Mouse (Mus musculus): ENCODE measurements around the gene Ppfia3. TPM values are rescaled to one million over a fixed set of nuclear protein-coding genes. Genes with fewer than 3 reads are reported as not detected.
"Not testable (repeated sequence)": the region's sequence is repeated elsewhere in the genome, so short reads cannot be mapped to it uniquely, and the experiment has no call there.

Gene Ppfia3
- total RNA-seq, 2 experiments from 2014 or later = 0.08 to 0.10 TPM

DNA sequence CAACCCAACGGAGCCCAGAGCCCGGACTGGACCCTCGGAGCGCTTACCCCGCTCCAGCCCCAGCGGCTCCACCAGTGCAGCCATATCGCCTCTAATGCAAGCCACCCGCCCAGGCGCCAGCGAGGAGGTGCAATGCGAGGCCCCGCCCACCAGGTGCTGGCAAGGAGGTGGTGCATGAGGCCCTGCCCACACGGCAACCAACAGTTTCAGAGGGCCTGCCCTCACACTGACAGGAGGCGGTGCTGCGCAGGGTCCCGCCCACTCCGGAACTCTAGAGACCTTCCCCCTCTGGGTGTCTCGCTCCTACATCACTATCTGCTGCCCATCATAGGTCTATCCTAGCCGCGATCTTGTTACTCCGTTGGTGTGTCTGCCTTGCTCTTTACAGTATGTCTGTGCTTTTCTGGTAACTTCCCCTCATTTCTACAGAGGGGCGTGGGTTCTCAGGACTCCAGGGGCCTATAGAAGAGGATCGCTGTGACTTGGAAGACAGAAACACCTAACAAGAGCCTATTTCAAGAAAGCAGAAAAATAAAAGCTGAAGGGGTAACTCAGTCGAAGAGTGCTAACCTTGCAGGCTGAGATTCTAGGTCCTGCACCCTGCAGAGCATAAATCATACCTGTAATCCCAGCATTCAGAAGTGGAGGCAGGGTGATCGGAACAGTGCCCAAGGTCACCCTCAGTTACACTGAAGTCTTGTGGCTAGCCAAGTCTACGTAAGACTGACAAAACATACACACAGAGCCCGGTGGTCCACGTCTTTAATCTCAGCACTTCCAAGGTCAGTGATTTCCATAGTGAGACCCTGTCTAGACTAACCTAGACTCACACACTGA is 3.9 kb upstream of the Ppfia3 start, which contains the start of gene Lin7b:
Gene Lin7b, minus strand, starts transcription at position 109 of the 837 bp plus-strand sequence.
- peak within 1 kb of the TSS; percentile 78 for H3K4me3 ChIP-seq
- peak; percentile 91 for DNase-seq
- TF ChIP-seq CTCF (IDR thresholded peaks at IDR 0.05) = peak; percentile 31
- intact Hi-C loops (cut with DNase I) = no loop called here
- H3K27ac ChIP-seq = no peak within 1 kb of the TSS

DNA sequence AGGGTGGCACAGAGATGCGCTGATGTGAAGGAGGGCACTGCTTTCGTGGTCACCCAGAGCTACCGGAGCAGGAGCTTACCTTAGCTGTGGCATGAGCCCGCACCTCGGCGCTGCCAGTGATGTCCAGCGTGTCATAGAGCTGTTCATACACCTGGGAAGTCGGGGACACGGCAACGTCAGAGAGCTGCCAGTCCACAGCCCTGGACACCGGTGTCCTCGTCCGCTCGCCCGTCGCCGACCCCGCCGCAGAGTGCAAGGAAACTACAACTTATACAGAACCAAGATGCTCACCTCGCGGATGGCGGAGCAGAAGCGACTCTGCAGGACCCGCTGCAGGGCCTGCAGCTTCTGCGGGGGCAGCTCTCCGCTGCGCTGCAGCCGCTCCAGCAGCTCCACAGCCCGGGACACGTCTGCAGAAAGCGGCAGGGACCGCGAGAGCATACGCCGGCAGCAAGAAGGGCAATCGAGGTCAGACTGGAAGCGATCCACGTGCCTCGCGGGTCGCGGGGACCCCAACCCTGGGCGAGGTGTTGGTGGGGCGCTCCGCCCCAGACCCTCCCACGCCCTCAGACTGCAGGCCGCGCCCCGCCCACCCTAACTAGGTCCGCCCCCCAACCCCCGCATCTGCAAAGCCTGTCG is 3.1 kb upstream of the Ppfia3 start:
- intact Hi-C loops (cut with DNase I) = no loop called here
- no peak for TF ChIP-seq CTCF (IDR thresholded peaks at IDR 0.05)
- DNase-seq = no peak
- peak overlapping the region; percentile 78 for H3K4me3 ChIP-seq
- H3K27ac ChIP-seq = no peak overlapping the region

DNA sequence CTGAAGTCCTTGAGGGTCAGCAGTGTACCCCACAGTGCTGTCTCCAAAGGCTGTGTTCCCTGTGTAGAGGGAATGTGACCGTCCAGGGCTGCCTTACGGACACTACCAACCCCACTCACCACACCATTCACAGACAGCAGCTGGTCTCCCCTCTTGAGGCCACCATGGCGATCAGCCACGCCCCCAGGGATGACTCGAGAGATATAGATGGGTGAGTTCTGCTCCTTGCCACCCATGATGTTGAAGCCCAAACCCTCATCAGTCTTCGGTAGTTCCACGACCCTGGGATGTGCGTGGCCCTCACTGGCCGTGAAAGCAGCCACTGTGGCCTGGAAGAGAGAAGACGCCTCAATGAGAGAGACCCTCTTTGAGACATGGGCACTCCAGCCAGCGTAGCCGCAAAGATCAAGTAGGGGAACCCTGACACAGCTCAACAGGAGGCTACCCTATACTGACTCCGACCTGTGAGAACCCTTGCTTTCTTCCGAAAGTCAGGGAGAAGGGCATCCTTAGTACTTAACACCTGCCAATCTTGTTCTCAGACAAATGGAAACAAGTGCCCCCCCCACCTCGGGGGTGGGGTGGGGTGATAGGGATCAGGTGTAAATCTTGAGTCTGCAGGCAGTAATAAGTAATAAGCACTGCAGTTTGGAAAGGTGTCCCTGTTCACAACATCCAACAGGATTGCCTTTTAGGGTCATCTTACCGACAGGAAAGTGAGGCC is 2.4 kb upstream of the Ppfia3 start:
- intact Hi-C loops (cut with DNase I) = no loop called here
- no peak overlapping the region for H3K27ac ChIP-seq
- no peak for DNase-seq
- no peak for TF ChIP-seq CTCF (IDR thresholded peaks at IDR 0.05)
- no peak overlapping the region for H3K4me3 ChIP-seq

DNA sequence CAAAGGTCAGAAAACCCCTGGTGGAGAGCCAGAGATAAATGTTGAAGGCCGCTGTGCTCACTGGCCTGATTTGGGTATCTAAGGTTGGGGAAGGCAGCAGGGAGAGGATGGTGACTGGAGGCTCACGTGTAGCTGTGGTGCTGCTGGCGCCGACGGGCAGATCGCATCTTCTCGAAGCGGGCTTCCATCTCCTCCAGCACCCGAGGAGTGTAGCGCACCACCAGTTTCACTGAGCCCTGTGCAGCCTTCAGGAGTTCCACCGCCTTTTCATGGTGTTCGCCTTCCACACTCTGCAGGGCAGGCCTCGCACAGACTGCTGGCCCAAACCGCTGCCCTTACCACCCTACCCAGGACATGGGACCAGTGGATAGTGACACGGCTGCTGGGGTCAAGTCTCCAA is 1.4 kb upstream of the Ppfia3 start:
- no peak overlapping the region for H3K4me3 ChIP-seq
- intact Hi-C loops (cut with DNase I) = no loop called here
- no peak for DNase-seq
- no peak for TF ChIP-seq CTCF (IDR thresholded peaks at IDR 0.05)
- no peak overlapping the region for H3K27ac ChIP-seq

DNA sequence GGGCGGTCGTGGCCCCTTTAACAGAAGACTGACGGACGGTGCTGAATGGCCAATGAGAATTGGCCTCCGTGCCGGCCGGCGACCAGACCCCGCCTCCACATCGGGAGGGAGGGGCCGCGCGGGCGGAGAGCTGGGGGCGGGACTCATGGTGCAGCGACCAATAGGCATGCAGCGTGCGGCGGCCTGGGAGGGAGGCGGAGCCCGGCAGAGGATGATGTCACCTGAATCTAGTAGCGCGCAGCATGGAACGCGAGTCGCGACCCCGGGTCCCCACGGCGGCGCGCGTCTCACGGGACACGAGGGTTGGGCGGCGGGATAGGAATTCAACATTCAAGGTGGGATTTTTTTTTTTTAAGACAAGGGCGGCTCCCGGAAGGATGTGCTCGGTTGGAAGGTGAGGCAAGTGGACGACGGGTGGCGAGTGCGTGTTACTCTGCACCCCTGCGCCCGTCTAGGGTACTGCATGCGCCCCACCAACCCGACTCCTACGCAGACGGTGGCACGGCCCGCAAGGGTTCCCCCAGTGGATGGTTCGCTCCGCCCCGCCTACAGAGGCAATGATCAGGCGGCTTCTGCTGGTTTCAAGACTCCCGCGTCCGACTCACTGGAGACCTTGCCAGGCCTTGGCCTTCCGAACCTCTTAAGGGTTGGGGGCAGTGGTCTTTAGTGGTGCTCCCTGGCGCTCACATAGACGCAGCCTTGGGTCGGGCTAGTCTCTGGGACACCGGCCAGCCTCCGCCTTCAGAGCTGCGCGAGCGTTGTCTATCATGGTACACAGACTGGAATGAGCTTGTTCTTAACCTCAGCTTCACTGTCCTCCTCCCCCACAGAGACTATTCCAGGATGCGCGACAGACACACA is 431 bp upstream of the Ppfia3 start:
- Histone ChIP-seq H3K4me3 (peak overlapping the region; percentile 81), H3K27ac (peak overlapping the region; percentile 76)
- intact Hi-C loops (cut with DNase I) = no loop called here
- peak; percentile 98 for DNase-seq
- peak; percentile 81 for TF ChIP-seq CTCF (IDR thresholded peaks at IDR 0.05)

DNA sequence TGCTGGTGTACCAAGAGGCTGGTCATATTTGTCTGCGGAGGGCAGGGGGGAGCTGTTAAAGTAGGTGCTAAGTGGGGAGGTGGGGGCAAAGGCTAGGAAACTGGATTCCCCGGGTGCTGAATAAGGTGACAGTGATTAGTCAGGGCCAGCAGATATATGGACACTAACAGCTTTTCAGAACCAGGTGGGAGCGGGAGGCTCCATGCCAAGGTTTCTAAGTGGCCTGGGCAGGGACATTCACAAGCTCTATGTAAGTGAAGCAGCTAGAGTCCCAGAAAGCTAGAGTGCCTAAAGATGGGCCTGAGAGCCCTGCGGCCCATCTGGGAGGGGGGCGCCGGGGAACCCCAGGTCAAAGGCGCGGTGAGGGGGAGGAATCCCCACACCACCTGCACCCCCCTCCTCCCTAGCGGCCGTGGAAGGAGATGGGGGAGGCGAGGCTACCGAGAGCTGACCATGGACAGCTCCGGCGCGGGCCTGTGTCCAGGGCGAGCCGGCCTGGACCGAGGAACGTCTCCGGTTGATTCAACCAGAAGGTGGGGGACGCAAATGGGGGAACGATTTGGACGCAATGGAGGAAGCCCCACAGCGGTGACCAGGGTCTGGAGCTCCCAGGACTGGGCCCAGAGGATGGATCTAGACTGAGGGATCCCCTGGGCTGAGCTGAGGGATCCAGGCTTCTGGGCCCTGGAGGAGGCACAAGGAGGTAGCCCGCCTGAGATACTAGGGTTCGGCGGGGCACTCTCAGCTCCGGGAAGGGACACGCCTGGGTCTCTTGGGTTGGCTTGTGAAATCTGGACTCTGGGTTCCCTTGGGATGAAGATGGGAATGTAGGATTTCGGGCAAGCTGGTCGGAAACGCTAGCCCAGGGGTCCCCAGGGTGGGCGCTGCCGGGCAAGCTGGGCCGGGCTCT is 822 bp downstream of the Ppfia3 start:
- peak; percentile 73 for DNase-seq

DNA sequence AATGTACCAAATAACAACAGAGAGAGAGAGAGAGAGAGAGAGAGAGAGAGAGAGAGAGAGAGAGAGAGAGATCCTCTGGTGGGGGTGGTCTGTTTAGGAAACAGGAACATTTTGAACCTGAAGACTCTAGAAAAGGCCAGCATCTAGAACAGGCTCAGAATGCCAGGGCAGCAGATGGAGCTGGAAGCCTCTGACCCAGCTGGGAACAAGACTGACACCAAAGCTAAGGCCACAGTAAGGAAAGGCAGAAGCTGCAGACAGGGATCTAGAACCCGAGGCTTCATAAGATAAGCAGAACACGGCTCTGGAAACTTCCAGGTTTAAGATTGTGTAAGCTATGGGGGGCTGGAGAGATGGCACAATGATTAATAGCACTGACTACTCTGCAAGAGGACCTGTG is 2.8 kb downstream of the Ppfia3 start:
- DNase-seq = no peak
- TF ChIP-seq CTCF (IDR thresholded peaks at IDR 0.05) = no peak
- intact Hi-C loops (cut with DNase I) = no loop called here
- H3K27ac ChIP-seq = no peak overlapping the region
- no peak overlapping the region for H3K4me3 ChIP-seq

More for the DNA sequence above, 822 bp downstream of the Ppfia3 start:
- H3K27ac ChIP-seq = 0 out of 2 replicates have a peak overlapping the region, but pooled peaks have one; percentile 20
- H3K4me3 ChIP-seq = peak overlapping the region; percentile 81
- peak; percentile 20; the same call in 1 of the 2 replicates for TF ChIP-seq CTCF (IDR thresholded peaks at IDR 0.05)
- intact Hi-C loops (cut with DNase I) = no loop called here

DNA sequence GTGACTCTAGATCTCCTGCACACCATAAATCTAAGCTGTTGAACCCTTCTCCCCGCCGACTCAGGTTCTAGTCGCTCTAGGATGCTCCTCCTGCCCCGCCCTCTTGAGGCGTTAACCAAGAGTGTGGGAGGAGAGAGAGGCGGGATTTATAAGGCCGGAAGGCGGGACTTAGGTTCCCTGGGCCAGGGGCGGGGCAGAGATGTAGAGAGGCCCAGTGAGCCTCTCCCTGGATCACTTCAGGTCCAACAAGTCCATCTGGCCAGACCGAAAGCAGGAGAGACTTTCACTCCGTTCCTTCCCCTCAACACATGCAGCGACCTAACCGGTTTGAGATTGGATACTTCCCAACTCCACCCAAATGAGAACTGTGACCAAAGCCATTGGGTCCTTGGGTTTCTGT is 4.0 kb downstream of the Ppfia3 start:
- no peak overlapping the region for H3K4me3 ChIP-seq
- no peak overlapping the region for H3K27ac ChIP-seq
- no peak for TF ChIP-seq CTCF (IDR thresholded peaks at IDR 0.05)
- intact Hi-C loops (cut with DNase I) = no loop called here
- no peak for DNase-seq

DNA sequence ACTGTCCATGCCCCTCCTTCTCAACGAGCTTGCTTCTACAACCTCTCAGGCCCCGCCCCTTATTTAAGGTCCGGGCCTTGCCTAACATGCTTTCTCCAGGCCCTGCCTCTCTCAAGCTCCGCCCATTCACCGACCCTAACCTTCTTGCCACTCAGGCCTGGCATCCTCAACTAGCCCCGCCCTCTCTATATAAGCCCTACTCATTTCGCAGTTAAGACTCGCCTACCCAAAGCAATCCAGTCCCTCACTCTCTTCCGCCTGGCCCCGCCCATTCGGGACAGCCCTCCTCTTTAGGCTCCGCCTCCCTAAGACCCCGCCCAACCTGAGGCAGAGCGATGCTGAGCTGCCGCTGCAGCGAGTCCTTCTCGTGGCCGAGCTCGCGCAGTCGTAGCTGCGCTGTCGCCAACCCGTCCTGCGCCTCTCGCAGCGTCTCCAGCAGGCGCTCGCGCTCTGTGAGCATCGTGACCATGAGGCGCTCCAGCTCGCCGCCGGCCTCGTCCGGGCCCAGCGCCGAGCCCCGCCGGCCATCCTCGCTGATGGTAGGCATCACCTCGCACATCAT is 5.5 kb downstream of the Ppfia3 start:
- DNase-seq = peak; percentile 79
- Histone ChIP-seq H3K27ac (no peak overlapping the region), H3K4me3 (peak overlapping the region; percentile 68)
- TF ChIP-seq CTCF (IDR thresholded peaks at IDR 0.05) = no peak
- intact Hi-C loops (cut with DNase I) = no loop called here

DNA sequence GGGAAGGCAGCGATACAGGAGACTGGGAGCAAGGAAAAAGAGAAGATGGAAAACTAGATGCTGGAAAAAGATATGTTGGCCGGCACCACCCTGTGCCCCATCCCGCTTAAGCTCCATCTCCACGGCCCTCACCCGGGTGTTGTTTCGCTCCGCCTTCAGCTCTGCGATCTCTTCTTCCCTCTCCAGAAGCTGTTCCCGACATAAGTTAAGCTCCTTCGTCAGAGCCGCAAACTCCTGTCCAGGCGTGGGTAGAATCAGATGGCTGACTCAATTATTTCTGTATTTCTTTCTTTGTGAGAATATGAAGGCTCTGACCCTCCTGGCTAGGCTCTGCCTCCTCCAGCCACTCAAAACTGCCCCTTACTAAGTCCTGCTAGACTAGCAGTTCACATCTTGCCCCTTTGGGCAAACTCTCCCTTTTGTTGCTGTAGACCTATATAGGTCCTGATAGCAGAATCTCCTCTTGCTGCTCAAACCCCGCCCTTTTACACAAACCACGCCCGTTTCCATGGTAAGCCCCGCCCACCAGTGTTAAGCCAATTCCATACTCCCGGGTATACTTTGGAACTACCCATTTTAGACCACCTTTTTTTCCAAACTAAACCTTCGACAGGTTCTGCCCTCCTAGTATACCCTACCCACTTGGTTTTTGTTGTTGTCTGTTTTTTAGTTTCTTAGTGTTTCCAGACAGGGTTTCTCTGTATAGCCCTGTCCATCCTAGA is 6.3 kb downstream of the Ppfia3 start:
- DNase-seq = no peak
- H3K27ac ChIP-seq = no peak overlapping the region
- no peak for TF ChIP-seq CTCF (IDR thresholded peaks at IDR 0.05)
- intact Hi-C loops (cut with DNase I) = no loop called here
- H3K4me3 ChIP-seq = no peak overlapping the region

DNA sequence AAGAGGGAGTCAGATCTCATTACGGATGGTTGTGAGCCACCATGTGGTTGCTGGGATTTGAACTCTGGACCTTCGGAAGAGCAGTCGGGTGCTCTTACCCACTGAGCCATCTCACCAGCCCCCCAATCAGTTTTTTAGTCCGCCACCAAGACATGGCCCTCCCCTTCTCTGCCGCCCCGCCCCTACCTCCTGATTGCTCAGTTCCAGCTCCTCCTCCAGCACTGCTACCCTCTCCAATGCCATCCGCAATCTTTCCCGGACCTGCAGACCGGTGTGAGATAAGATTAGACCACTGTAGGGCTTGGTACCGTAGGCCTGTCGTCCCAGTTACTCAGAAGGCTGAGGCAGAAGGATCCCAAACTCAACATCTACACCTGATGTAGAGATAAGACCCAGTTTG is 7.7 kb downstream of the Ppfia3 start:
- DNase-seq; intact Hi-C loops (cut with DNase I); H3K4me3 ChIP-seq; H3K27ac ChIP-seq: not testable (repeated sequence)

Measured in gastrocnemius, adult 2 months (tissue).